Mouse (Mus musculus): ENCODE measurements around the gene Atp10a.
A peak's percentile ranks its signal among the peaks of the same experiment; 100 is the strongest.

The Atp10a gene

DNA sequence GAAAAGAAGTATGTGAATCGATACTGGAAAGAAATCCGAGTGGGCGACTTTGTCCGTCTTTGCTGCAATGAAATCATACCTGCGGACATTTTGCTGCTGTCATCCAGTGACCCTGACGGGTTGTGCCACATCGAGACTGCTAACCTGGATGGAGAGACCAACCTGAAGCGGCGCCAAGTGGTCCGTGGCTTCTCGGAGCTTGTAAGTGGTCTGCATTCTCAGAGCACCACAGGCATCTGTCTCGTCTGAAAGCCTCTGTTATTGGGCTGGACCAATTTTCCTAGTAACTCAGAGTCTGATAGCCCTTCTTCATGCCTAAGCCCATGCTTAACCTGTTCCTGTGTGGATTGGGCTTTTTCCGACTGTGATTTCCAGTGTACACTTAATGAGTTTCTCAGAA lies 84.2 kb downstream of the Atp10a start:
- no peak for DNase-seq (ENCODE audit: low spot score)

DNA sequence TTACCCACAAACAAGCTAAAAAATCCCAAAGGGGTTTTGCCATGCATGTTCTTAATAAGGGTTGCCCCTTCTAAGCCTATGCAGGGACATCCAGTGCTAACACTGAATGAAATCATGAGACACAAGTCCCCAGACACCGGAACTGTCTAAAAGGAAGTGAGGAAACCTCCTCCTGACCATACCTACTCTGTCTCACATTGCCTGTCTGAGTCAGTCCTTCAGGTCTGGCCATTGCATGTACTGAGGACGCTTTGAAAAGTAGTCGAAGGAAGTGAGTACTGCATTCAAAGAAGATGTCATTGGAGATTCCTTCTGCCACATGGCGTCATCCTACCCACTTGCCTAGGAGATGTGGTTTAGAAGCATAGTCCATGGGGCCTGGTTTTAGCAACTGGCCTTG lies 84.9 kb downstream of the Atp10a start:
- no peak for DNase-seq (ENCODE audit: low spot score)

DNA sequence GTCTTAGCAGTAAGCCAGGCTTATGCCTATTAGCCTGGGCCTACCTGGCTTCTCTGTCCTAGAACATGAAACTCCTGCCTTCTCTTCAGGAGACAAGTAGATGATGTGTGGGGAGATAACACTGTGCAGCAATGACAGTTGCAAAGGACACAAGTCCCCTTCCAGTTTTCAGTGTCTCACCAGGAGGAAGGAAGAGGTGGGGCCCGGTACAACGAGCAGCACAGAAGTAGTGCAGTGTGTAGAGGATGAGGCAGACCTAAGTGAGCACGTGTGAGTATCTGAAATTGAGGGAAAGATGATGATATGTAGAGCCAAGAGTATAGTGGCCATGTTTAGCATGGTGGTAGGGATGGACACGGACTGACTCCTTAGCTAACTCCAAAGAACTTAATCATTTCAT lies 86.0 kb downstream of the Atp10a start:
- no peak for DNase-seq (ENCODE audit: low spot score)

DNA sequence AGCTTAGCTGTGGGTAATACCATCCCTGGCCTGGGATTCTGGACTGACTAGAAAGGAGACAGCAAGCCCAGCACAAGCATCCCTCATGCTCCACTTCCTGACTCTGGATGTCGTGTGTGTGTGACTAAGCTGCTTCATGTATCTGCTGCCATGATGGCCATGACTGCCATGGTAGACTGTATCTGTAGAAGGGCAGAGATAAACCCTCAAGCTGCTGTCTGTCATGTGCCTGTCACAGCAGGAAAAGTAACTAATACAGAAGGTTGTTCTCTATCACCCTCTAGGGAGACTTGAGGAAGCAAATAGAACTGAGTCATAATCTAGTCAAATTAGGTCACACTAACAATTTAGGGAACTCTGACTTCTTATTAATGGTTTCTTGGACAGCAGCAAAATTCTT lies 86.7 kb downstream of the Atp10a start:
- no peak for DNase-seq (ENCODE audit: low spot score)

DNA sequence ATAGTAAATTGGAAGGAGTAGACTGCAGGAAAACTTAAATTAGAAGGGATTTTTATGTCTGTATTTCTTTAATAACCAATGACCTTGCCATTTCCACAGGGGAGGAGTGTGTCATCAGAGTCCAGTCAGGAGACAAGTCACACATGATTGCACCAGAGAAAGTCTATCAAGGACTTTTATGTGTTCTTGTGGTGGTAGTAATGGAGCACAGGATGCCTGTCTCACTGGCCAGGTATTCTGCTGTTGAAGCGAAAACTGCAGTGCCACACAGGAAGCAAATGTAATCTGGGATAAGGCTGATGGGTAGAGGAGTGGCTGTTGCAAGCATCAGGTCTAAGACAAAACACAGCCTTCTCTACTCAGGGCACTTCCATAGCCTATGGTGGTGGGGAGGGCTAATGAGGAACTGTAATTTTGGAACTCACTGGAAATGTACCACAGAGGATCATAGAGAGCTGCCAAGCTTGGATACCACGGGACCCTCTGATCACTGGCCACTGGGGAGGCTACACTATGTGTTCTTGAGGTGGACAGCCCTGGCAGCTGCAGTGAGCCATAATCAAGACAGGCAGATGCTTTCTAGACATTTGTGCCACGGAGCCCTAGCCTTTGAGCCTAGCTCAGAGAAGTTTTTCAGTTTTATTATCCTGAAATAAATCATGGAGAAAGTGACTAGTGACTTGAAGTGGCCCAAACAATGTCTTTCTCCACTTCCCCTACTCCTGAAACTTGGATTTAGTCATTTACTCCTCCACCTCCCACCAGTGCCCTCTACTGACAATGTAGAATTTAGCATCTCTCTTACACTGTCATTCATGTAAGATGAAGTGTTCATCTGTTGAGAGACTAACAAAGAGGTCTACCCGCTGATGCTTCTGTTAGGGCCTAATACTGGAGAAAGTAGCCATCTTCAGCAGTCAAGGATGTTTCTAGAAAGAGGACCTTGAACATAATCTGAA lies 87.7 kb downstream of the Atp10a start:
- DNase-seq (ENCODE audit: low spot score), result peak; percentile 40

DNA sequence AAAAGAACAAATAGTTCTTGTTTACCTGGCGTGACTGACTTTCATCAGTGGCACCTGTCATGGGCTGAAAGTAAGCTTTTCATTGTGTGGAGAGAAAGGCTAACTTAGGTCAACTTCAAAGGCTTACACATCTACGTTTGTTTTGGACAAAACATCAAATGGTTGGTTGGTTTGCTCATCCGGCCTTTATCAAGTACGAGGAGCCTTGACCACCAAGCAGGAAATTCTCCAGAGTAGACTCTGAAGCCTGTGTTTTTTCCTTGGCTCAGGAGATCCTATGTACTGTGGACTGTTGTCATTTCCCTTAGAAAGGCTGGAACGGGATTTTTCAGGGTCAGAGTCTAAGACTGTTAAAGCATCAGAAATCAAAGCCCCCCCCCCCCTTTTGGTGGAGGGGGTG lies 90.9 kb downstream of the Atp10a start:
- no peak for DNase-seq (ENCODE audit: low spot score)

DNA sequence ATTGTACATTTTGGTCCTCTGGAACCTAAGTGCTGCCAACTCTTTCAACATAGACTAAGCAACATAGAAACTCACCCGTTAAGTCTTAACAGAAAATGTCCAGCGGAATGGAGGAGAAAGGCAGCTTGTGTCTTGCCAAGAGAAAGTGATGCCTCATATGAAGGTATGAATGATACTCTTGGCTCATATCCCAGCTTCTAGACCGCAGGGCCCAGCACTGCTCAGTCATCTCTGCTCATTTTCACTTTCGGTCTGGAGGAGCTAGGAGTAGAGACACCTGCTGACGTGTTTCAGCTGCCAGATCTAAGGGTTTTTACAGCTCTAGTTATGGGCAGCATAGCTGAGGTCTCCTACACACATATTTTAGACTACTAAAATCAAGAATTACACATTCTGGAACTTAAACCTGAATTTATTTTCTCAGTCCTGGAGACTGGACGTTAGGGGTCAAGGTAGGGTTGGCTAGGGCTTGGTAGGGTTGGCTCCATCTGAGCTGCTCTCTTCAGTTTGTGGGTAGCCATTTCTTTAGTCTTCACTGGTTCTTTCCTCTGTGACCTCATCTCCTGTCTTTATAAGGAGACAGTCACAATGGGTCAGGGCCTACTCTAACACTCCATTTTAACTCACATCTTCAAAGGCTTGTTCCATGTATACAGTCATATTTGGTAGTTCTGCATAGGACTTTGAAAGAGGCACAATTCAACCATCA lies 94.1 kb downstream of the Atp10a start:
- DNase-seq (ENCODE audit: low spot score), result no peak

DNA sequence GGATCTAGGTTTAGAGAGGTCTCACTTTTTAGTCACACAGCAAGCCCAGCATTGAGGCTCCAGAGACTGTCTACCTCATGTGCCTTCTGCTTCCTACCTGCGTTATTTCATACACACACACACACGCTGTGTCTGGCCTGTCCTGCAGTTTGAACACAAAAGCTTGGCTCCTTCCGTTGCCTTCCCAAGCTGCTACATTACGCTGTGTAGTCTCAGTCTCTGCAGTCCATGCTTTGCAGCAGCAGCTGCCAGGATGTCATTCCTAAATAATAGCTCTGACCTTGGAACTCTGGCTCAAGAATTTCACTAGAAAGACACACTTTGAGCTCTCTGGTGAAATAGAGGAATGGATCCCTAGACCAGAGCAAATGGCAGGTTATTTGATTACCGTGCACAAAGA lies 96.1 kb downstream of the Atp10a start:
- no peak for DNase-seq (ENCODE audit: low spot score)

DNA sequence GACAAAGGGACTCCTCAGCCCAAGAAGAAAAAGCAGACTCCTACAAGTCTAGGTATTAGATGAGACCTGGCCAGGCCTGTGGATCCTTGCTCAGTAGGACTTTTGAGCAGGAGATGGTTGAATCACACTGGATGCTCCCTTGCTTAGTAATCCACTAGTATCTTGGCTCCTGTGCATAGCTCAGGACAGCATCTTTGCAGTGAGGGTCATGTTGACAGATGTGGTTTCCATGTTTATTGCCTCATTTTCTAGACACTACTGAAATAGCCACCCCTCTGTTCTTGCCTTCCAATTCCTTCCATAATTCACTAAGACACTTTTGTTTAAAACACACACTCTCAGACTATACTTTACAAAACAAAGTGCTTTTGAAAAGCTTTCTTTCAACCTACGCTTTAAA lies 98.1 kb downstream of the Atp10a start:
- no peak for DNase-seq (ENCODE audit: low spot score)

DNA sequence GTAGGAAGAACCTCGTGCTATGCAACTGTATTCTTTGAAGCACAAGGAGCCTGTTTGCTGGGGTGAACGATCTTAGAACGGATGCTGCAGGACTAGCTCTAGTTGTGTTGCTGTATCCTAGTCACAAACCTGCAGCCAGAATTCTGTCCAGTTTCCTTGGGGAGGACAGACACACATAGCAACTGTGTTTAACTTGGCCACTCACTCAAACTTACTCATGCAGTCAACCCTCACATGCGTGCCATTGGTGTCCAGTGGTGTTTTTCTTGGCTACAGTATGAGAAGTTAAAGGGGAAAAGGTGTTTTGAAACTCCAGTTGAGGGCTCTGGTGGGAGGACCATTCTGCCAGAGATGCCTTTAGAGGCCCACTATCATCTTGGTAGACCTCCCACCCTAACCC lies 98.6 kb downstream of the Atp10a start:
- DNase-seq (ENCODE audit: low spot score), result no peak

DNA sequence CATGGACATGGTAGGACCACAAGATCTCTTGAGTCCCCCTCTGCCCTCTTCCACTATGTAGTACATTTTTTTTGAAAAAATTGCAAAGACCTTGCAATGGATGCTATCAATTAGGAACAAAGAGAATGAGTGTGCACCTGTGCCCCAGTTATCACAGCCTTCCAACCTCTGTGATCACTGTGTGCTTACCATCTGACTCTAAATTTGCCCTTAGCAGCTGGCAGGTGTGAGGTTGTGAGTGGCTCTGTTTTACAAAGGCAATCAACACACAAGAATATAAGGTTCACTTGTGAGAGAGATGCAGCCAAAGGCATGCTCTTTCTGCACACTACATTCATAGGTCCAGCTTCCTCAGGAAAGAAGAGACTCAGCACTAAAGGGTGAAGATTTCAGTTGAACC lies 99.1 kb downstream of the Atp10a start:
- DNase-seq (ENCODE audit: low spot score), result no peak

DNA sequence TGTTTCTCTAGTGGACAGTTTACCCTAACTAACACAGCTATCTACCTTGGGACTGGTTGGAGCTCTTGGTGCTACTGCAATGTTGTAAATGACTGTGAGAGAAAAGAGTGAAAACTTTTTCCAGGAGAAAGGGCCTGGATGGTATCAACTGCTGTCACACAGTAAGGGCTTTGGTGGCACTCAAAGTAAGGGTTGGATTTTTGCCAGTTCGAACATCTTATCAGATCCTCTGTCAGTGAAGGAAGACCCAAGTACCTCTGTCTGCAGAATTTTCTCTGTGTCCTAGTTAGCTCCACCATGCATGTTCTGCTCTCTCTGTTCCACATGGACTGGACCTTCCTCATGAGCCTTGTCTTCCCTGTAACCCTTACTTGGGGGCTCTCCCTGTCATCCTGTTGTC lies 99.9 kb downstream of the Atp10a start:
- no peak for DNase-seq (ENCODE audit: low spot score)

DNA sequence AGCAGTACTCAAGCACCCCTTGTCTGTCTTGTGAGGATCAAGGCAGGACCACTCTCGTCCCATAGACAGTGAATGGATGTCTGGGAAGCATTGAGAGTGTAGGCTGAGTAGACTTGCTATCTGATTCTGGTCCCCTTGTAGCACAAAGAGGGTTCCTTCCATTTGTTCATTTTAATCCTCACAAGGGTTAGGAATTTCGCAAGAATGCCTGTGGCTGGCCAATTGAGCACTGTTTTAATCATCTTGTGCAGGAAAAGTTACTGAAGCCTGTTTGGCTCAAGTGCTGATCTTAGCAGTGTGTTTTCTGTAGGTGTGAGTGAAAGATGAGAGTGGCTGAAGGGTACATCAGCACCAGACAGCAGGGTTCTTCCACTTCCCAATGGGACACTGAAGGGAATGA lies 101.4 kb downstream of the Atp10a start:
- no peak for DNase-seq (ENCODE audit: low spot score)

DNA sequence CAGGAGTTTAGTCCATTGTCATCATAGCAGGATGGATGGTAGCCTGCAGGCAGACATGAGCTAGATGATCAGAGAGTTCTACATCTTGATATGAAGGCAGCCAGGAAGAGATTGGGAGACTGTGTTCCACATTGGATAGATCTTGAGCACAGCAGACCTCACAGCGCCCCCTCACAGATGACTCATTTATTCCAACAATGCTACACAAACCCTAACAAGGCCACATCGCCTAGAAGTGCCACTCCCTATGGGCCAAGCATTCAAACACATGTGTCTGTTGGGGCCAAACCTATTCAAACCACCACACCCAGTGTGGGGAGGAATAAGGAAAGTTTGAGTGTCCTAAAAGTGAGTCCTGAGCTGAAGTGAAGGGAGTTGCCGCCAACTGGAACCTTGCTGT lies 102.4 kb downstream of the Atp10a start:
- DNase-seq (ENCODE audit: low spot score), result no peak

DNA sequence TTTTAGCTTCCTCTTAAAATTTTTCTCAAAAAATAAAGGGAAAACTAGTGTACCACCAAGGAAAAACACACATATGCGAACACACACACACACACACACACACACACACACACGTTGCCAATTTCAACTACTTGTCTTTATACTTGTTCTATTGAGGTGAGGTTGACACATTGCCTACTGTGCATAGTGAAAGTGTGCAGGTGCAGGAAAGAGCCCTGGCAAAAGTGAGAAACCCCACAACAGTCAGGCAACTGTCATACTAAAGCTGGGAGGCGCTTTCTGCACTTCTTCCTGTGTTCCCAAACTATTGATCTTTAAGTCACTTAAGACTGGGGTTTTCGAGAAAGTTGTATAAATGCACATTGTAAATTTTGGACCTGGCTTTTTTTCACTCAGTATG lies 103.3 kb downstream of the Atp10a start:
- DNase-seq (ENCODE audit: low spot score), result no peak

DNA sequence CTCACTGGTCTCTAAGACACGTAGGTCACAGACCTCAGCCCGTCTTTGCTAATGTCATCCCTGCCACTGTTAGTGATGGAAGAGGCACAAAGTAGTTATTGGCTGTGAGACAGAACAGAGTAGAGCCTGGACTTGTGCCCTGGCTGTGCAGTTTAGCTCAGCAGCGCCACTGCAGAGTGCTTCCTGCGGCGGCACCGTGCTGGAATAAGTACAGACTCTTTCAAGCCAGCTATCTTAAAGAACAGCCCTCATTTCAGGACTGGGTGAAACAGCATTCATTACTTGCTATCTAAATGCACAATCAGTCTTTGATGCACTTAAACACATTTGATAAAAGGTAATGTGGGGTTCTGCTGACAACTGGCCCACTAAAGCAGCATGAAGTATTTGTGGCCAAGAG lies 111.3 kb downstream of the Atp10a start:
- peak; percentile 55 for DNase-seq (ENCODE audit: low spot score)

DNA sequence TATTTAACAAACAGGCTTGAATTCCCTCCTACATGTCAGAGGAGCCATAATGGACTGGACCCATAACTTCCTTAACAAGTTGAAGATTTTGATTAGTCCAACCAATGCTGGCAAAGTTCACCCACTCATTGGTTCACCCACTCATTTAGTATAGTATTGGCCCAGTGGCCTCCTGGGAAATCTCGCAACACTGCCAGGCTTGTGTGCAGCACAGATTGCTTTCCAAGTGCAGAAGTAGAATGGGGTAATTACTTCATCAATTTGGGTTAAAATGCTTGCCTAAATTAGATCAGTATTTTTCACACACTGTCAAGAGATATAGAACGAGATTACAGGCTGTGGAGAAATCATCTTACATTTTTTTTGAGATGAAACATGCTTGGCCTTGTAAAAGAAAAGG lies 112.3 kb downstream of the Atp10a start:
- DNase-seq (ENCODE audit: low spot score), result peak; percentile 53

DNA sequence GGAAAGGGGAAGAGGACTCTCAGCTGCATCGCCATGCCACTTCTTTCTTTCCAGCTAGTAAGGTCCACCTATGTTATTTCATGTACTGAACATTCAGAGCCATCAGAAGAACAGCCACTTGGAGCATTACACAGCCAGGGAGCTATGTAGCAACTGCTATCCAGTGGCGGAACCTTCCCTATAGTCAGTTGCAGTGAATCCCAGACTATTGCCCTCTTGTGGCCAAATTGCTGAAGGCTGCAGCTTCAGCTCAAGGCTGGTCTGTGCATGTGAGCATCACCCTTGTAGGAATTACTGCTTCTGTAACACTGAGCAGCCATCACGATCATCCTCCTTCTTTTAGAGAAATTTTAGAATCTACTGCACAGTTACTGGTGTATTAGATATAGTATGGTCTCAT lies 114.3 kb downstream of the Atp10a start:
- DNase-seq (ENCODE audit: low spot score), result no peak

DNA sequence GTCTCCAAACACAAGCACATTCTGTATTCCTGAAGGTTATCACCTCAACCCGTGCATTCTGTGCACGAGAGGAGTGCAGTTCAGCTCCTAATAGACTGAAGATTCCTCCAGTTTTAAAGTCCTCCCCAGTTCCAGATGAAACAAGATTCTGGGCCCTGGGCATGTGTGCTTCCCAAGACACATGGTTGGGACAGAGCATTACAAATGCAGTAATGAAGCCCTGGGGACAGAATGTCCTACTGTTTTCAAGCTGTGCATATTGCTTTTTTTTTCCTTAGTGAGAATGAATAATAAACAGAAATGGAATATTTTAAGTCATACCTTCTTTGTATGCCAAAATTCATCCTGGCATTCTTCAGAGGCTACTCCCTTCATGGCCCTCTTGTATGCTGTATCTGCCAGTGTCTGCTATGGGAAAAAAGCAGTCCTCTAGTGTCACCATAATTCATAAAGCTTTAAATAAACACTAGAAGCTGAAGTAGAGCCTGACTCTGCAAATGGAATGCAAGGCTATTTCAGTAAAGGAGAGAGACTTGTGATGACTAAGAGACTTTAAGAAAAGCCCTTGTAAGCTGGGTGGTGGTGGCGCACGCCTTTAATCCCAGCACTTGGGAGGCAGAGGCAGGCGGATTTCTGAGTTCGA lies 116.2 kb downstream of the Atp10a start:
- no peak for DNase-seq (ENCODE audit: low spot score)

DNA sequence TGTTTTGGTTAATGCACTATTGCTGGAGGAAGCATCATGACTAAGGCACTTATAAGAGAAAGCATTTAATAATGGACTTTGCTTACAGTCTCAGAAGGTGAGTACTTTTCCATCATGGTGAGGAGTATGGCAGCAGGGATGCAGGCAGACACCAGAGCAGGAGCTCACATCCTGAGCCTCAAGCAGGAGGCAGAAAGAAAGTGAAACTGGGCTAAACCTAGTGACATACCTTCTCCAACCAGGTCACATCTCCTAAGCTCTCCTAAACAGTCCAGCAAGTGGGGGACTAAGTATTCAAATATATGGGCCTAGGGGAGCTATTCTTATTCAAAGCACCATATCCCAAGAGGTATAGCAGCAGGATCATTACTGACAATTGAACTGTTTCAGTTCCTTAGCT lies 123.2 kb downstream of the Atp10a start:
- no peak for DNase-seq (ENCODE audit: low spot score)

DNA sequence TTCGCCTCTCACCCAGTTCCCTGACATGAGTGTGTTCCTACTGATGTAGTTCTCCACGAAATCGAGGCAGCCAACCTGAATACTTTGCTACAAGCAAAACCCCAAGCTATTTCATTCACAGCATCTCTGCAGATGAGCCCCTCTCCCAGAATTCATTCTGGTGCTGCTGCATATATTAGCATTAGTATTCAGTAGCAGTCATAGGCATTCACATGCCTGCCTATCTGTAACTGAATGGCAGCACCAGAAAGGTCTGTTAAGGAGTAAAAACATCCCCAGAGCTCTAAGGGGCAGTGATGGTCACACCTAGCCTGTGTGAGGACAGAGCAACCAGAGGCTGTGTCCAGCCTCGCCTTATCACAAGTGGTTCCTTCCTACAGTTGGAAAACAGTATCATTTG lies 131.0 kb downstream of the Atp10a start:
- DNase-seq (ENCODE audit: low spot score), result no peak

DNA sequence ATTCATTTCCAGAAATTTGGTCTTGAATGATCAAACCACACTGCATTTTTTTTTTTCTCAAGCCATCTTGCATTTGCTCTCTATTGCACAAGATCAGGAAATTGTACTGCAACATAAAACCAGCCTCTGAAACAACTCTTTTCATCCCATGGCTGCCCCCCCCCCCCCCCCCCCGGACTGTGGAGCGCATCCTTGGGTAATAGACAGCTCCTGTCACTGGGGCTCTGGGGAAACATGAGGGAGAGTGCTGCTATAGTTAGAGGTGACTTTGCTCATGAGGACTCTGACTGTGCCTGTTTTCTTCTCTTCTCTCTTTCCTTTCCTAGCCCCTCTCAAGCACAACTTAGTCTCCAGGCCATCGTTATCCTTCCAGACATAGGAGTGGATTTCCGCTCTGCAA lies 131.6 kb downstream of the Atp10a start:
- DNase-seq (ENCODE audit: low spot score), result no peak

Data from layer of hippocampus, adult 11-12 months (tissue).